Mouse (Mus musculus) common myeloid progenitor, adult 5-6 weeks (primary cell): Measurements from ENCODE around the gene Afg1l. TPM values are rescaled to one million over a fixed set of nuclear protein-coding genes. Genes with fewer than 3 reads are reported as not detected.

Source experiments
- ATAC-seq: replicated peaks from 2 replicates; pipeline ENCODE4 v1.8.0; 2016; ENCODE audit warnings: low read depth, mild to moderate bottlenecking, moderate TSS enrichment, inconsistent platforms; ENCODE audit not compliant: poor library complexity, severe bottlenecking
- total RNA-seq: library from RNA; stranded (forward); fragments of 200-1000, 187-1606 nt; gene quantifications from 2 replicates; pipeline ENCODE4 v1.2.3, GENCODE M21; 2017

Gene Afg1l
- total RNA-seq, 1 experiment from 2014 or later, result 4.9 TPM

GRCm38 (mm10) chr10:42306422-42306821 is 171.9 kb downstream of the Afg1l start:
- no peak for ATAC-seq

GRCm38 (mm10) chr10:42300805-42301204 is 177.6 kb downstream of the Afg1l start:
- no peak for ATAC-seq

GRCm38 (mm10) chr10:42299967-42300366 is 178.4 kb downstream of the Afg1l start:
- no peak; the same call in 1 of the 2 replicates for ATAC-seq

GRCm38 (mm10) chr10:42299426-42299825 is 178.9 kb downstream of the Afg1l start:
- ATAC-seq, result no peak

- no peak for ATAC-seq
These were observed 180.4 kb downstream of the Afg1l start for GRCm38 (mm10) chr10:42297954-42298353.

- ATAC-seq, result no peak
These were observed 181.3 kb downstream of the Afg1l start for GRCm38 (mm10) chr10:42297109-42297508.

GRCm38 (mm10) chr10:42296559-42296958 is 181.8 kb downstream of the Afg1l start:
- ATAC-seq, result peak; percentile 35; the same call in 1 of the 2 replicates

GRCm38 (mm10) chr10:42295028-42295427 is 183.3 kb downstream of the Afg1l start:
- no peak; the same call in 1 of the 2 replicates for ATAC-seq

GRCm38 (mm10) chr10:42294392-42294791 is 184.0 kb downstream of the Afg1l start:
- ATAC-seq, result no peak

GRCm38 (mm10) chr10:42293877-42294276 is 184.5 kb downstream of the Afg1l start:
- peak; percentile 77 for ATAC-seq

GRCm38 (mm10) chr10:42291360-42291759 is 187.0 kb downstream of the Afg1l start:
- ATAC-seq, result peak; percentile 50

GRCm38 (mm10) chr10:42287666-42288065 is 190.7 kb downstream of the Afg1l start:
- no peak for ATAC-seq

GRCm38 (mm10) chr10:42278307-42278850 is 200.0 kb downstream of the Afg1l start:
- ATAC-seq, result no peak

- peak; percentile 67 for ATAC-seq
These were observed 200.7 kb downstream of the Afg1l start for GRCm38 (mm10) chr10:42277476-42278306.

GRCm38 (mm10) chr10:42276507-42277345 is 201.6 kb downstream of the Afg1l start, which contains the start of gene Foxo3:
Gene Foxo3, minus strand, starts transcription at chr10:42276755.
- ATAC-seq, result peak; percentile 40

- 0 out of 2 replicates have a peak, but pooled peaks have one; percentile 4 for ATAC-seq
These were observed 202.4 kb downstream of the Afg1l start for GRCm38 (mm10) chr10:42275871-42276501.

GRCm38 (mm10) chr10:42275401-42275870 is 202.9 kb downstream of the Afg1l start:
- ATAC-seq, result no peak

- ATAC-seq, result no peak
These were observed 203.5 kb downstream of the Afg1l start for GRCm38 (mm10) chr10:42274712-42275400.
